Mouse (Mus musculus) midbrain, embryonic 11.5 days (tissue): ENCODE measurements around the gene Zfp664. TPM values are rescaled to one million over a fixed set of nuclear protein-coding genes. Genes with fewer than 3 reads are reported as not detected.
A peak's percentile ranks its signal among the peaks of the same experiment; 100 is the strongest.

Experiments used
- ATAC-seq: fragments of 200-750 bp; cut with Nextera tagmentation; 2 replicates; pipeline ENCODE4 v1.8.0; 2017; ENCODE audit warnings: moderate TSS enrichment, moderate library complexity; ENCODE audit not compliant: low FRiP score
- DNase-seq: peaks from one replicate; pipeline ENCODE4 v3.0.0; 2015; ENCODE audit warnings: low spot score; ENCODE audit errors: missing footprints
- H3K27ac ChIP-seq: fragments of 300-500 bp; sonication (generic); 2 replicates; pipeline ENCODE4 v1.5.1; 2014; ENCODE audit warnings: low read depth, low read length
- H3K27me3 ChIP-seq: fragments of 300-500 bp; sonication (generic); 2 replicates; pipeline ENCODE4 v1.6.1; 2014; ENCODE audit warnings: mild to moderate bottlenecking, low read length, moderate library complexity, mixed read lengths; ENCODE audit not compliant: control insufficient read depth, insufficient read depth
- H3K36me3 ChIP-seq: fragments of 300-500 bp; sonication (generic); 2 replicates; pipeline ENCODE4 v1.6.1; 2014; ENCODE audit warnings: mild to moderate bottlenecking, low read length, moderate library complexity, mixed read lengths; ENCODE audit not compliant: control insufficient read depth, insufficient read depth
- H3K4me1 ChIP-seq: fragments of 300-500 bp; sonication (generic); 2 replicates; pipeline ENCODE4 v1.6.1; 2014; ENCODE audit warnings: low read length; ENCODE audit not compliant: control insufficient read depth, insufficient read depth
- H3K4me2 ChIP-seq: fragments of 300-500 bp; sonication (generic); 2 replicates; pipeline ENCODE4 v1.6.1; 2014; ENCODE audit warnings: mild to moderate bottlenecking, moderate library complexity
- H3K4me3 ChIP-seq: fragments of 300-500 bp; sonication (generic); 2 replicates; pipeline ENCODE4 v1.5.1; 2014; ENCODE audit warnings: low read depth, low read length
- H3K9ac ChIP-seq: fragments of 300-500 bp; sonication (generic); 2 replicates; pipeline ENCODE4 v1.6.1; 2014; ENCODE audit warnings: low read length
- H3K9me3 ChIP-seq: fragments of 300-500 bp; sonication (generic); 2 replicates; pipeline ENCODE4 v1.6.1; 2016; ENCODE audit warnings: low read length; ENCODE audit not compliant: control insufficient read depth
- WGBS: fragments of 180-500 bp; shearing (Covaris S2); extraction: QIAGEN DNeasy Blood & Tissue Kit; methylation state at CpG from one replicate; pipeline ENCODE4 v1.1.7; 2014; 5-methylcytosine and 5-hydroxymethylcytosine counted together
- polyA plus RNA-seq: library from polyadenylated mRNA; unstranded; fragments of >200 nt; fragmentation: Nextera tagmentation; extraction: Ambion mirVana; gene quantifications from 2 replicates; pipeline ENCODE4 v1.2.1, GENCODE M21; 2014

Zfp664 gene
- 133 and 160 TPM in 2 replicates for polyA plus RNA-seq

DNA sequence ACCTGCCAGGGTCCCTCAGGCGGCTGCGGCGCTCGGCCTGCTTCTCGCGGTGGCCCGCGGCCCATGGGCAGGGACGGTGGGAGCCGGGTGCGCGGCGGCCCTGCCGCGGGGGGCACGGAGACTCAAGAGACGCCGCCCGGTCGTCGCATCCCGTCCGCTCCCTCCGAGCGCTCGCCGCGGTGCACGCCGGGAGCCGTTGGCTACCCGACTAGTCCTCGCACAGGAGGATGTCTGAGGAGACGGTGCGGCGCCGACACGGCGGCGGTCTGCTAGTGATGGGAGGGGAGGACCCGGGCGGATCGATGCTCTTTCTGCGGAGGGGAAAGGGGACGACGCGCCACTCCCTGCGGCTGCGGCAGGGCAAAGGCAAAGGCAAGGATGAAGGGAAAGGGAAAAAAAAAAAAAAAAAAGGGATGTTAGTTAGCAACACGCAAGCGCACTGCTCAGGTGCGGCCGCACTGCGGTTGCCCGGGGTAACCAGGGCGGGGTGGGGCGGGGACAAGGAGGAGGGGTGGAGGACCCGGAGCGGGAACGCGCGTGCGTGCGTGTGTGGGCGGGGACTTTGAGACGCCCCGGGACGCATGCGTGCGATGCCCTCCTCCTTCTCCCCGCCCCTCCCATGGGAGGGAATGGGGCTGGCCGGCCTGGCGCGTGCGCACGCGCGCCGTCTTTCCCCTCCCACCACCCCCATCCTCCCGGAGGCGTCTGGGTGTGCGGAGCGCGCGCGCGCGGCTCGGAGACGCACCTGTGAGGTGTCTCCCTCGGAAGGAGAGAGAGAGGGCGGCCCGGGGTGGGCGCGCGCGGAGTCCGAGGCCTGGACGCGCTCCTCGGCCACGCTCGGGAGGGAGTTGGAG lies at the start of gene Zfp664, which contains the start of gene Ccdc92:
TSS of gene Zfp664 (plus strand) at position 679 of the 854 bp plus-strand sequence.
TSS of gene Ccdc92 (minus strand) at position 412 of the 854 bp plus-strand sequence.
- DNase-seq (peak; percentile 100), ATAC-seq (peak; percentile 93)
- Histone ChIP-seq H3K4me2 (peak within 1 kb of the TSS; percentile 98), H3K36me3 (no peaks in the 10 kb centered on the region), H3K9ac (peak within 1 kb of the TSS; percentile 94), H3K27me3 (peaks cover 16% of the 10 kb centered on the region; the same call in 1 of the 2 replicates), H3K4me1 (peaks cover 20% of the 10 kb centered on the region), H3K4me3 (peak within 1 kb of the TSS; percentile 100), H3K9me3 (no peaks in the 10 kb centered on the region), H3K27ac (peak within 1 kb of the TSS; percentile 84)
- WGBS, result 0% methylated on average over 77 of the region's 103 CpGs

DNA sequence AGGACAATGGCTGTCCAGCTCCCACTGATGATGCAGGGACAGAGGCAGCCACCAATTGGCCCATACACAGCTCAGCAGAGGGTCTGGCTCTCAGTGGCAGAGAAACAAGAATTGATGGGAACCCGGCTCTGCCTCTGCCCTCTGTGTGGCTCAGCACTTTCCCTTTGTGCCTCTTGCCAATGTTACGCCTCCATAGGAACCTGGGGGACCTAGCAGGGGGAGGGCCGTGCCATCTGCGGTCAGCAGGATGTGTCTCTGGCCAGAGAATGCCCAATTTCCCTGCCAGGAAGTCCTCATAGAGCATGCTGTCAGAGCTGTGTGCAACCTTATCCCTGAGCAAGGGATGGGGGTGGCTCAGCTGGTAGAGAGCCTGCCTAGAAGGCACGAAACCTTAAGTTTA lies 47.7 kb upstream of the Zfp664 start:
- H3K9ac ChIP-seq, result no peak overlapping the region
- ATAC-seq, result no peak
- no peak overlapping the region for H3K27ac ChIP-seq
- H3K4me2 ChIP-seq, result no peak overlapping the region
- no peaks in the 10 kb centered on the region for H3K4me1 ChIP-seq
- H3K9me3 ChIP-seq, result no peaks in the 10 kb centered on the region
- H3K4me3 ChIP-seq, result no peak overlapping the region
- no peaks in the 10 kb centered on the region for H3K36me3 ChIP-seq
- H3K27me3 ChIP-seq, result no peaks in the 10 kb centered on the region
- 71% methylated on average over 5 of the region's 5 CpGs for WGBS
- no peak for DNase-seq

DNA sequence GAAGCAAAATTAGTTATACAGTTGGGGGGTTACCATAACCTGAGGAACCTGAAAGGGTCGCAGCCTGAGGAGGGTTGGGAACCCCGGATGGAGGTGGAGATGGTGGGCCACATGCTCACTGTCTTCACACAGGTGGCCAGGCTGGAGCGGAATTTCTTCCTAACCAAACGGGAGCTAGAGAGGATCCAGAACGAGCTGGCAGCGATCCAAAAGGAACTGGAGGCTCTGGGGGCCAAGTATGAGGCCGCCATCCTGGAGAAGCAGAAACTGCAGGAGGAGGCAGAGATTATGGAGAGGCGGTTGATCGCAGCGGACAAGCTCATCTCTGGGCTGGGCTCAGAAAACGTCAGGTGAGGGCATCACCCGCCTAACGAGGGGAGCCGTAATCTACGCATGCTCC lies 45.4 kb upstream of the Zfp664 start:
- no peak overlapping the region for H3K27ac ChIP-seq
- DNase-seq (no peak), ATAC-seq (no peak)
- no peaks in the 10 kb centered on the region for H3K4me1 ChIP-seq
- no peak overlapping the region for H3K4me2 ChIP-seq
- no peaks in the 10 kb centered on the region for H3K27me3 ChIP-seq
- no peaks in the 10 kb centered on the region for H3K36me3 ChIP-seq
- H3K9me3 ChIP-seq, result no peaks in the 10 kb centered on the region
- H3K9ac ChIP-seq, result no peak overlapping the region
- H3K4me3 ChIP-seq, result no peak overlapping the region
- 88% methylated on average over 15 of the region's 15 CpGs for WGBS

DNA sequence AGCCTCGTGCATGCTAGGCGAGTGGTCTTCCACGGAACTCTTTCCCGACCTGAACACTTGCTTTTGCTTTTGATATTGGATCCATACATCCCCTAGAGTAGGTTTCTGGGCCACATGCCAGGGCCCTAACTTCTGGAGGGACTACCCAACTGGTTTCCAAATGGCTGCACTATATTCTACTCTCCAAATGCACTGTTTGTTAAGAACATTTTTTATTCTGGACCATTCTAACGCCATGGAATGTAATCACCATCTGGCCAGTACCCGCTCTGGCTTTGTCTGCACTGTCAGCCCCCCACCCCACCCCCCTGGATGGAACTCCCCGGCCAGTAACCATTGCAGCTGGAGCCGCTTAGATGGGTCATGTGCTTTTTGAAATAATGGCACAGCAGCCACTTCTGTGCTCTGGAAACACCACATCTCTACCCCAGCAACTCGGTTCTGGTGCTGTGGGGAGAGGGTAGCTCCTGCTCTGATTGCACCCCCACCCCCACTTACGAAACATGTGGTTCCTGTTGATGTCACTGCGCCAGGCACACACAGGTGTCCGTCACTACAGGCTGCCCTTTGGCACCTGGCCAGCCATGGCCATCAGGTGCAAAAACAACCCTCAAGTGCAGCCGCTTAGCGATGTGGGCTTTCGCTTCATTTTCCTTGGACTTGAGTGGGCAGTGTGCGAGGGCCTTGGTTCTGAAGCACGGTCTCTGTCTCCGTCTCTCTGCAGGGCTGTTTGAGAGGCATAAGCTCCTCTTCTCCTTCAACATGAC lies 40.2 kb upstream of the Zfp664 start:
- ATAC-seq, result no peak
- H3K9ac ChIP-seq, result no peak overlapping the region
- no peaks in the 10 kb centered on the region for H3K27me3 ChIP-seq
- no peak overlapping the region for H3K27ac ChIP-seq
- 89% methylated on average over 18 of the region's 18 CpGs for WGBS
- no peak overlapping the region for H3K4me2 ChIP-seq
- no peaks in the 10 kb centered on the region for H3K36me3 ChIP-seq
- no peak for DNase-seq
- H3K4me3 ChIP-seq, result no peak overlapping the region
- H3K9me3 ChIP-seq, result no peaks in the 10 kb centered on the region
- H3K4me1 ChIP-seq, result no peaks in the 10 kb centered on the region

DNA sequence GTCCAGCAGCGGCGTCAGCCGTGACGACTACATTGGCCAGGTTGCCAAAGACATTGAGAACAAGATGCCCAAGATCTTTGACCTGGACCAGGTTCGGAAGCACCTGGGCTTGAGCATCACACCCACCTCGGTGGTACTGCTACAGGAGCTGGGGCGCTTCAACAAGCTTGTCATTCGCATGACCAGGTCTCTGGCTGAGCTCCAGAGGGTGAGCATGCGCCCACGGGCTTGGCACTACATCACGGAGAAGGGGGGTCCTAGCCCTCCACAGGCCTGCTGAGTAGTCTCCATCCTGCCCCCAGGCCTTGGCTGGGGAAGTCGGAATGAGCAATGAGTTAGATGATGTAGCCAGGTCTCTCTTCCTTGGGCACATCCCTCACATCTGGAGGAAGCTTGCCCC lies 32.2 kb upstream of the Zfp664 start:
- DNase-seq, result no peak
- no peaks in the 10 kb centered on the region for H3K36me3 ChIP-seq
- no peak overlapping the region for H3K4me2 ChIP-seq
- no peaks in the 10 kb centered on the region for H3K4me1 ChIP-seq
- WGBS, result 93% methylated on average over 12 of the region's 12 CpGs
- no peak overlapping the region for H3K4me3 ChIP-seq
- no peaks in the 10 kb centered on the region for H3K27me3 ChIP-seq
- no peak overlapping the region for H3K9ac ChIP-seq
- ATAC-seq, result no peak
- no peaks in the 10 kb centered on the region for H3K9me3 ChIP-seq
- no peak overlapping the region for H3K27ac ChIP-seq

DNA sequence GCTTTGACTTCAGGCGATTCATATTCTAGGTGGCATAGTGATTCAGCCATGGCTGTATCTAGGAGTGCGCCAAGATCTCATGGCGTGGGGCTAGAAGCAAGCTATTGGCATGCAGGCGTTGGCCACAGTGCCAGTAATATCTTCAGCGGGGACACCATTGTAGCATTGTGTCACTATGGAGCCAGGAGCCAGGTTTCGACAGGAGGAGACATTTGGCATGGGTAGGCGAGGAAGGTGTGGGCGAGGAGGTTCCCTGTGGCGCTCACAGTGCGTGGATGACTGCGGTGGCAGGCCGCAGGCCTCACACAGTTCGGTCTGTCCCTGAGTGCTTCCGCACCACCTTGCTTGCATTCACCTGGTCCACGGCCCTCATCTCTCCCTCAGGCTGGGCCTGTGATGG lies 27.3 kb upstream of the Zfp664 start:
- H3K4me2 ChIP-seq, result no peak overlapping the region
- no peaks in the 10 kb centered on the region for H3K4me1 ChIP-seq
- no peaks in the 10 kb centered on the region for H3K9me3 ChIP-seq
- no peak overlapping the region for H3K4me3 ChIP-seq
- ATAC-seq, result no peak
- no peak overlapping the region for H3K27ac ChIP-seq
- H3K36me3 ChIP-seq, result no peaks in the 10 kb centered on the region; the same call in 1 of the 2 replicates
- H3K27me3 ChIP-seq, result no peaks in the 10 kb centered on the region
- DNase-seq, result no peak
- 96% methylated on average over 15 of the region's 15 CpGs for WGBS
- H3K9ac ChIP-seq, result no peak overlapping the region

DNA sequence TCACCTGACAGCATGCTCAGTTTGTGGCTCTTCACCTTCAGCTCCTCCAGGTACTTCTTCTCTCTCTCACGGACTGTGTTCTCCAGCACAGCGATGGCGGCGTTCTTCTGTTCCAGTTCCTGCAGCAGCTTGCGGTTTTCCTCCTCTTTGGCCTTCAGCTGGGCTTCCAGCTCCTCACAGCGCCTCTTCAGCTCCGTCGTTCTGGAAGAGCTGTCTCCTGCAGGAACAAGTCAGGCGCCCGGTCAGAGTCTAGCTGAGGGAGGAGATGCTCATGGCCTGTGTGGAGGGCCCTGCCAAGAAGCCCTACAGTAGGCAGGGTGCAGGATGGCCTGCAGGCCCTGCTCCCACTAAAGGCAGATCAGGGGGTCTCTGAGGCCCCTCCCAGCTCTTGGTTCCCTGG lies 26.4 kb upstream of the Zfp664 start:
- H3K9ac ChIP-seq, result no peak overlapping the region
- no peak overlapping the region for H3K4me3 ChIP-seq
- no peaks in the 10 kb centered on the region for H3K27me3 ChIP-seq
- ATAC-seq (no peak), DNase-seq (no peak)
- WGBS, result 91% methylated on average over 10 of the region's 10 CpGs
- no peak overlapping the region for H3K27ac ChIP-seq
- H3K36me3 ChIP-seq, result no peaks in the 10 kb centered on the region; the same call in 1 of the 2 replicates
- H3K4me2 ChIP-seq, result no peak overlapping the region
- H3K9me3 ChIP-seq, result no peaks in the 10 kb centered on the region
- H3K4me1 ChIP-seq, result no peaks in the 10 kb centered on the region

DNA sequence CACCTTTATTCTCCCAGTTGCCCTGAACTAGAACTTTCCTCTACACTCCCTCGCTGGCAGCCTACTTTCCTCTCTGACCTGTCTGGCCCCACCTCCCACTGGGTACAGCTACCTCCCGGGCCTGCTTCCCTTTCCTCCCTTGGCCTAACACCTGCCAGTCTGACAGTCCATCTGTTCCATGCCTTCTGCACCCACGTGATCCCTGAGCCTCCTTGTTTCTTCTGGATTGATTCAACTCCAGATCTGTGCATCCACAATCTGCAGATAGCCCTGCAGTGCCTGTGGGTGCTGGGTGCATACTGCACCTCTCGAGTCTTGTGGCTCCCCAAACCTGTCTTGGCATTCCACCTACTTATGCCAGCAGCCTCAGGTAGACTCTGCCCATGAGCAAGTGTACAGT lies 25.9 kb upstream of the Zfp664 start:
- Histone ChIP-seq H3K27ac (no peak overlapping the region), H3K4me3 (no peak overlapping the region), H3K27me3 (no peaks in the 10 kb centered on the region), H3K9ac (no peak overlapping the region), H3K4me1 (no peaks in the 10 kb centered on the region), H3K36me3 (no peaks in the 10 kb centered on the region; the same call in 1 of the 2 replicates), H3K9me3 (no peaks in the 10 kb centered on the region), H3K4me2 (no peak overlapping the region)
- ATAC-seq, result no peak
- no peak for DNase-seq
- 79% methylated on average over 4 of the region's 4 CpGs for WGBS

DNA sequence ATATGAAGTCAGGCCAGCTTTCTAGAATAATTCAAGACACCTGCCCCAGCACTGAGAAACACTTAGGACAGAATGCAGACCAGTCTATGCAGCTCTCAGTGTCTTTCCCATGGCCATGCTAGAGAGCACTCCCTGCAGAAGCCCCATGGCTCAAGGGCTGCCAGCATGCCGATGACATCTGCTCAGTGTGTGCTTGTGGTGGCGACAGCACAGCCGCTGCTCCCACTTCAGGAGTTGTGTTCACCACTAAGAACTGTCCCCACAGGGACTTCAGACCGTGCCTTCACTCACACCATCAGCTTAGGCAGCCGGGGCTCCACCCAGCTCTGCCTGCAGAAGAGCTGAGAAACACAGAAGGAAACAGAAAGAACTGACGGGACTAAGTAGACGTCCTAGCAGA lies 22.3 kb upstream of the Zfp664 start:
- 87% methylated on average over 7 of the region's 7 CpGs for WGBS

More for the DNA sequence above, 22.3 kb upstream of the Zfp664 start:
- no peak overlapping the region for H3K27ac ChIP-seq
- H3K36me3 ChIP-seq, result no peaks in the 10 kb centered on the region; the same call in 1 of the 2 replicates
- H3K4me3 ChIP-seq, result no peak overlapping the region
- H3K4me2 ChIP-seq, result no peak overlapping the region
- no peak for DNase-seq
- H3K4me1 ChIP-seq, result no peaks in the 10 kb centered on the region
- no peak for ATAC-seq
- H3K9me3 ChIP-seq, result no peaks in the 10 kb centered on the region
- H3K27me3 ChIP-seq, result no peaks in the 10 kb centered on the region
- no peak overlapping the region for H3K9ac ChIP-seq
